Mouse (Mus musculus): Measurements from ENCODE around the gene Rpp25l.

Gene Rpp25l

DNA sequence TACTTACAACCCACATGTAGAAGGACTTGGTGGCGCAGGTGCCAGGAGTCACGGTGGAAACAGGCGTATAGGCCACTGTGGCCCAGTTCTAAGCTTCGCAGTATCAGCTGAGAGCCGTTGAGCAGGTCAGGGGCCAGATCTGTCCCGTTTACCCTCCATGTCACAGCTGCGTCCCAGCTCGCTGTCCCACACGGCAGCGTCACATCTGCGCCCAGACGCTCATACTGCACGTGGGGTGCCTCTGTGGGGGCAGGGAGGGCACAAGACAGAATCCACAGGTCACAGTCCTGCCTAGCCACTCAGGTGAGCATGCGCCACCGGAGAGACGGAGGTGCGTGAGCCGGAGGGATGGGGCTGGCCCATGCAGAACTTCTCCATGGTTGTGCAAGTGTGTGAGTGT lies 42.5 kb downstream of the Rpp25l start:
- DNase-seq (ENCODE audit: low read depth) = no peak

GRCm38 (mm10) chr4:41666646-41667045 lies 46.7 kb downstream of the Rpp25l start:
- DNase-seq (ENCODE audit: low read depth) = no peak

DNA sequence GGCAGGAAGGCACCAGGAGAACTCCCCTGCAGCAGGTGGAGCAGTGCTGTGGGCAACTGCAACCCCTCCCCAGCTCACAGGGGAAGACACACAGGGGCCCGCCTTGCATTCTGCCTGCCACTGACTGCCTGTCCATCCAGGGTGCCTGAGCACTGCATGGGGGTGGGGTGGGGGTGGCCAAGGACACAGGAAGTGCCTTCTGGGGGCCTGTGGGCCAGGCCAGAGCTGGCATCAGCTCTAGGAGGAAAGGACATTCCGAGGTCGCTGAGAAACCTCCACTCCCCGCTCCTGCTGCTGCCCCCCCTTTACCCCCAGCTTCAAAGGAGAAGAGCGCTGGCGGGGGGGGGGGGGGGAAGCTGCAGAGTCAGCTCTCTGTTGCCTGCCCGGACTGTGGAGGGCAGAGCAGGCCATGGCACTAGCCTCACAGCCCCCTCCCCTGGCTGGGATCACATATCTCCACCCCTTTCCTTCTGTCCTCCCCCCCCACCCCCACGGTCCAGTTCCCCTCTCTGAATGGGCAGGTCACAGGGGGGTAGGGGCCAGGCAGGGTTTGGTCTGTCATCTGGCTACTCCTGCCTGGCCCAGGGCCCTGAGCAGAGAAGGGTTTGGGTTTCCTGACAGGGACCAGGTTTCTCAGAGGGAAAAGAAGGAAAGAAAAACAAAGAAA lies 48.2 kb downstream of the Rpp25l start:
- DNase-seq (ENCODE audit: low read depth) = no peak

DNA sequence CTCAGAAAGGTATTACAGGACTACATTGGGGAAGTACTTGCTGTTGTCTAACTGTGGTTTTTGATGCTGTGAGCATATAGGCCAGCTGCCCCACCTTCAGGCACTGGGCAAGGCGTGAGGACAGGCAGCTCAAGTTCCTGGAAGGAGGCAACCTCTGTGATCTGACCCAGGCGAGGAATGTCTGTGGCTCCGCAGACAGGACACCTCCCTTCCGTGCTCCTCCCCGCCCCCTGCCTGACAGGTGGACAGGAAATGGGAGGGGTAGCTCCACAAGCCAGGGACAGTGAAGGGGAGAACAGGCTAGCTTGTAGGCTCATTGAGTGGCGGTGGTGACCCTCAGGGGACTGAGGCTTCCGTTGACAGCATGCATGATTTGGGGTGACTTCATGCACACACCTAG lies 48.8 kb downstream of the Rpp25l start:
- DNase-seq (ENCODE audit: low read depth) = no peak

- no peak for DNase-seq (ENCODE audit: low read depth)
These were observed 49.7 kb downstream of the Rpp25l start for GRCm38 (mm10) chr4:41663614-41664013.

DNA sequence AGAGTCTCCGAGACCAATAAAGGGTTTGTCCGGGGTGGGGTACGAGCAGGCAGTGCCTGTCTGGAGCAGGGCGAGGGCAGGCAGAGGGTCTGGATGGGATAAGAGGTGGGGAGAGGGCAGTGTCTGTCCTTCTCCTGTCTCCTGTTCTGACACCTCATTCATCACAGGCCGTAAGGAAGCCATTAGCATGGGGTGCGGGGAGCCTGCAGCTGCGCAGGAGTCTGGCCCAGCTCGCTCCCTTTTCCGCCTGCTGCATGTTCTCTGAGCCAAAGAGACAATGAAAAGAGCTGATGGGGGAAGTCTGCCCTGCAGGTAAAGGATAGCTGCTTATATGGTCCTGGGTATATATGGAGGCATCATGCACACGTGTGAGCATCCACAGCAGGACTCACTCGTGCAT lies 50.6 kb downstream of the Rpp25l start:
- DNase-seq (ENCODE audit: low read depth) = no peak

Measured in naive thymus-derived CD4-positive, alpha-beta T cell, adult 2 months (primary cell).